Mouse (Mus musculus) lung, adult 2 months (tissue): ENCODE measurements at regions not wholly inside any gene's neighbourhood (a gene's known extent, or its start where the extent isn't known, plus 50 kb on each side); places are given as distances from the start of the nearest gene placed in this dataset.

Source experiments
- DNase-seq: peaks from one replicate; pipeline ENCODE4 v3.0.0; 2022
- H3K4me1 ChIP-seq: fragments of 200-500 bp; 2 replicates; pipeline ENCODE4 v1.6.1; 2011; ENCODE audit warnings: low read length; ENCODE audit not compliant: control insufficient read depth, insufficient read depth
- H3K4me3 ChIP-seq: fragments of 200-500 bp; replicated peaks from 2 replicates; pipeline ENCODE3; 2011; ENCODE audit warnings: low read depth, mild to moderate bottlenecking, control low read depth, low read length; ENCODE audit errors: extremely low read depth
- CTCF ChIP-seq: fragments of 200-500 bp; IDR thresholded peaks from 2 replicates; pipeline ENCODE4 v1.5.1; 2011; ENCODE audit warnings: mild to moderate bottlenecking, low read length, control low read depth; ENCODE audit not compliant: insufficient read depth
- POLR2A ChIP-seq: fragments of 200-500 bp; IDR thresholded peaks from 2 replicates; pipeline ENCODE4 v1.6.1; 2011; ENCODE audit warnings: low read depth, mild to moderate bottlenecking, control low read depth, low read length, borderline replicate concordance; ENCODE audit errors: extremely low read depth
- WGBS: fragments of 180-500 bp; shearing (Covaris S2); methylation state at CpG from one replicate; pipeline ENCODE4 v1.1.7; 2018; 5-methylcytosine and 5-hydroxymethylcytosine counted together

- DNase-seq = peak; percentile 2
- 65% methylated on average over 10 of the region's 10 CpGs for WGBS
- H3K4me1 ChIP-seq = no peaks in the 10 kb centered on the region
- no peak for TF ChIP-seq POLR2A
- no peak for TF ChIP-seq CTCF
- H3K4me3 ChIP-seq = no peak overlapping the region
These were observed 91.1 kb upstream of the Agtr2 start for GRCm38 (mm10) chrX:21393212-21393611.

GRCm38 (mm10) chrX:21424797-21425196 lies 59.5 kb upstream of the Agtr2 start:
- TF ChIP-seq CTCF (no peak), POLR2A (no peak)
- WGBS = 47% methylated on average over 4 of the region's 4 CpGs
- DNase-seq = peak; percentile 2

GRCm38 (mm10) chrX:21428081-21428480 lies 56.3 kb upstream of the Agtr2 start:
- 58% methylated on average over 3 of the region's 3 CpGs for WGBS
- Histone ChIP-seq H3K4me3 (no peak overlapping the region), H3K4me1 (no peaks in the 10 kb centered on the region)
- TF ChIP-seq POLR2A (no peak), CTCF (no peak)
- DNase-seq = no peak

More at GRCm38 (mm10) chrX:21424797-21425196, 59.5 kb upstream of the Agtr2 start:
- Histone ChIP-seq H3K4me3 (no peak overlapping the region), H3K4me1 (no peaks in the 10 kb centered on the region)

GRCm38 (mm10) chrX:21433501-21433900 lies 50.8 kb upstream of the Agtr2 start:
- TF ChIP-seq CTCF = no peak
- TF ChIP-seq POLR2A = no peak

More at GRCm38 (mm10) chrX:21433501-21433900, 50.8 kb upstream of the Agtr2 start:
- H3K4me3 ChIP-seq = no peak overlapping the region
- H3K4me1 ChIP-seq = no peaks in the 10 kb centered on the region
- no peak for DNase-seq
